Mouse (Mus musculus) erythroblast, embryonic 14.5 days (primary cell): Measurements from ENCODE around the gene Mbtd1.

Experiments used
- GATA1 ChIP-seq: IDR thresholded peaks from 2 replicates; pipeline ENCODE4 v1.6.1; 2012; ENCODE audit warnings: low read length, inconsistent platforms, mixed read lengths
- TAL1 ChIP-seq: IDR thresholded peaks from 3 replicates; pipeline ENCODE4 v1.6.1; 2012; ENCODE audit warnings: low read length, inconsistent platforms, mixed read lengths

DNA sequence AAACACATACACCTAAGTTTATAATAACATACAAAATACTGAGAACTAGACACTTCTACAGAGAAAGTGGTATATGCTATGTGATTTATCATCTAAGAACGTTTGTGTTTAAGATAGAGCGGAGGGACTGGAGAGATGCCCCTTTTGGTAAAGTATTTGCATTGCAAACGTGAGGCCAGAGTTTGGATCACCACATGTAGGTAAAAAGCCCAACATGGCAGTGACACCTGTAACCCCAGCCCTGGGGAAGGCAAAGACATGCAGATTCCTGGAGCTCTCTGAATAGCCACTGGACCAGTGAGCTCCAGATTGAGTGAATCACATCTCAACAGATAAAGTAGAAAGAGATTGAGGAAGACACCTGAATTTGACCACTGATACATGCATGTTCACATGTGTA, 12.1 kb downstream of the Mbtd1 start:
- TF ChIP-seq GATA1 (no peak), TAL1 (no peak)
